Mouse (Mus musculus) heart, adult 2 months (tissue): ENCODE measurements around the gene Ptk7.

Source experiments
- CTCF ChIP-seq: fragments of 200-600 bp; IDR thresholded peaks from 2 replicates; pipeline ENCODE4 v1.8.1; 2022; ENCODE audit warnings: antibody characterized with exemption, mild to moderate bottlenecking, moderate library complexity
- EP300 ChIP-seq: fragments of 200-500 bp; IDR thresholded peaks from 2 replicates; pipeline ENCODE4 v1.6.1; 2011; ENCODE audit warnings: low read depth, low read length, control low read depth; ENCODE audit not compliant: insufficient read depth
- POLR2A ChIP-seq: fragments of 200-500 bp; IDR thresholded peaks from 2 replicates; pipeline ENCODE4 v1.6.1; 2011; ENCODE audit warnings: mild to moderate bottlenecking, low read depth, low read length, control low read depth; ENCODE audit not compliant: insufficient read depth

GRCm38 (mm10) chr17:46525579-46526307 is 103.6 kb downstream of the Ptk7 start:
- TF ChIP-seq EP300 (no peak), CTCF (peak; percentile 97), POLR2A (no peak)
